Mouse (Mus musculus) frontal cortex, postnatal 10 days (tissue): ENCODE results near the gene Alyref.
A peak's percentile ranks its signal among the peaks of the same experiment; 100 is the strongest.

Experiments
- DNase-seq, 2 experiments: peaks; one replicate each; pipeline ENCODE4 v3.0.0; 2022; ENCODE audit warnings: low spot score in 2 of 2, mixed read lengths in 1 of 2

Alyref gene

GRCm38 (mm10) chr11:120598283-120598989 is at the start of gene Alyref, which contains the start of gene Anapc11:
TSS of gene Alyref (minus strand) at chr11:120598365.
TSS of gene Anapc11 (plus strand) at chr11:120598421.
- peak; percentile 85 to 91 for DNase-seq

- DNase-seq: peak in 1 of 2 experiments; percentile 5
Measured at GRCm38 (mm10) chr11:120647047-120647830, 49.1 kb upstream of the Alyref start.

- peak; percentile 89 to 91 for DNase-seq
Measured at GRCm38 (mm10) chr11:120643601-120643987, 45.4 kb upstream of the Alyref start, which contains the start of gene Pycr1. TSS of gene Pycr1 (minus strand) at chr11:120643769.

- no peak for DNase-seq
Measured at GRCm38 (mm10) chr11:120642939-120643600, 44.9 kb upstream of the Alyref start.

- no peak for DNase-seq
Measured at GRCm38 (mm10) chr11:120641869-120642268, 43.7 kb upstream of the Alyref start.

- no peak for DNase-seq
Measured at GRCm38 (mm10) chr11:120641255-120641654, 43.1 kb upstream of the Alyref start.

GRCm38 (mm10) chr11:120634810-120635209 is 36.6 kb upstream of the Alyref start:
- no peak for DNase-seq

- peak; percentile 92 to 93 for DNase-seq
Measured at GRCm38 (mm10) chr11:120633520-120634343, 35.6 kb upstream of the Alyref start, which contains the start of gene Mafg. TSS of gene Mafg (minus strand) at chr11:120633600.

- peak in 1 of 2 experiments; percentile 71 for DNase-seq
Measured at GRCm38 (mm10) chr11:120632559-120633519, 34.7 kb upstream of the Alyref start.

- no peak for DNase-seq
Measured at GRCm38 (mm10) chr11:120631726-120632448, 33.7 kb upstream of the Alyref start.

GRCm38 (mm10) chr11:120630881-120631725 is 32.9 kb upstream of the Alyref start:
- DNase-seq: no peak

- DNase-seq: peak in 1 of 2 experiments; percentile 29
Measured at GRCm38 (mm10) chr11:120630401-120630871, 32.3 kb upstream of the Alyref start.

- DNase-seq: peak in 1 of 2 experiments; percentile 11
Measured at GRCm38 (mm10) chr11:120629911-120630310, 31.7 kb upstream of the Alyref start.

- peak in 1 of 2 experiments; percentile 19 for DNase-seq
Measured at GRCm38 (mm10) chr11:120629341-120629730, 31.2 kb upstream of the Alyref start.

GRCm38 (mm10) chr11:120628601-120629340 is 30.6 kb upstream of the Alyref start:
- DNase-seq: no peak

- no peak for DNase-seq
Measured at GRCm38 (mm10) chr11:120627468-120628300, 29.5 kb upstream of the Alyref start.
